Mouse (Mus musculus) intestine, postnatal 0 days (tissue): ENCODE measurements around the gene Hoxa11. TPM values are rescaled to one million over a fixed set of nuclear protein-coding genes. Genes with fewer than 3 reads are reported as not detected.
A peak's percentile ranks its signal among the peaks of the same experiment; 100 is the strongest.

Source experiments
- ATAC-seq: fragments of 200-750 bp; cut with Nextera tagmentation; 2 replicates; pipeline ENCODE4 v1.8.0; 2017; ENCODE audit warnings: mild to moderate bottlenecking, moderate TSS enrichment, moderate library complexity
- H3K27ac ChIP-seq: fragments of 300-500 bp; sonication (generic); 2 replicates; pipeline ENCODE4 v1.5.1; 2014; ENCODE audit warnings: mild to moderate bottlenecking, low read depth, low read length, moderate library complexity
- H3K27me3 ChIP-seq: fragments of 300-500 bp; sonication (generic); replicated peaks from 2 replicates; pipeline ENCODE4 v1.6.1; 2014; ENCODE audit warnings: low read length, mixed read lengths; ENCODE audit not compliant: control insufficient read depth, insufficient read depth
- H3K36me3 ChIP-seq: fragments of 300-500 bp; sonication (generic); 2 replicates; pipeline ENCODE4 v1.6.1; 2014; ENCODE audit warnings: mild to moderate bottlenecking, moderate library complexity; ENCODE audit not compliant: control insufficient read depth, insufficient read depth
- H3K4me1 ChIP-seq: fragments of 300-500 bp; sonication (generic); replicated peaks from 2 replicates; pipeline ENCODE4 v1.6.1; 2014; ENCODE audit warnings: antibody characterized with exemption, low read length, mixed read lengths; ENCODE audit not compliant: control insufficient read depth, insufficient read depth
- H3K4me2 ChIP-seq: fragments of 300-500 bp; sonication (generic); replicated peaks from 2 replicates; pipeline ENCODE4 v1.6.1; 2014; ENCODE audit warnings: low read depth, mild to moderate bottlenecking, moderate library complexity
- H3K4me3 ChIP-seq: fragments of 300-500 bp; sonication (generic); 2 replicates; pipeline ENCODE4 v1.5.1; 2014; ENCODE audit warnings: low read depth, low read length
- H3K9ac ChIP-seq: fragments of 300-500 bp; sonication (generic); 2 replicates; pipeline ENCODE4 v1.6.1; 2014; ENCODE audit warnings: mild to moderate bottlenecking, low read depth, low read length
- H3K9me3 ChIP-seq: fragments of 300-500 bp; sonication (generic); 2 replicates; pipeline ENCODE4 v1.6.1; 2016; ENCODE audit warnings: mixed run types; ENCODE audit not compliant: control insufficient read depth
- CTCF ChIP-seq: sonication (generic); IDR thresholded peaks from 2 replicates; pipeline ENCODE4 v1.5.1; 2016; ENCODE audit warnings: low read depth, mild to moderate bottlenecking, control low read depth, antibody characterized with exemption, moderate library complexity
- WGBS: fragments of 180-500 bp; shearing (Covaris S2); extraction: QIAGEN DNeasy Blood & Tissue Kit; methylation state at CpG from one replicate; pipeline ENCODE4 v1.1.7; 2014; 5-methylcytosine and 5-hydroxymethylcytosine counted together
- polyA plus RNA-seq: library from polyadenylated mRNA; unstranded; fragments of >200 nt; fragmentation: Nextera tagmentation; extraction: Ambion mirVana; gene quantifications from 2 replicates; pipeline ENCODE4 v1.2.1, GENCODE M21; 2015

The Hoxa11 gene
- polyA plus RNA-seq, 1 experiment from 2014 or later, result 1.1 TPM

DNA sequence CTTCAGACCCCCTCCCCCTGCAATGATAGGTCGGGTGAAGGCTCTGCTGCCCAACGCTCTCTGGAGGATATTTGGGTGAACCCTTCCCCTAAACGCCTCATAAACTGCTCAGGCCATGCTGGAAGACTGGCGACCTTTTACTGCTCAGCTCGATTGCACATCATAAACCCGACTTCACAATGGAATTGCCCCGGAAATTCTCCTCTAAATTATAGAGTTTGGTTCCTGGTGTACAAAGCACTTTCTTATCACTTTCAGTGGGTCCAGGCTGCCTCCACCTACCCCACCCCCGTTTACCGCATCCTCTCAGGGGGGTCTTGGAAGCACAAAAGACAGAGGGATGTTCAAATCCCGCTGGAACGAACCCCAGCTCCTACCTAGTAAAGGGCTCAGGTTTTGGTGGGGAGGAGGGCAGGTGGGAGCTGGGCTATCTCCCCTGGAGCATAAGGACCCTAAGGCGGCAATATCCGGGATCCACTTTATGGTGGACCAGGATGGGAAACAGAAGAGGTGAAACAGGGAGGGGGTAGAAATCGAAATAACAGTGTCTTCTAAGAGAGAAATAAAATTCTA is 26.9 kb downstream of the Hoxa11 start:
- no peak overlapping the region for H3K9ac ChIP-seq
- H3K4me2 ChIP-seq, result peak overlapping the region; percentile 4; the same call in 1 of the 2 replicates
- no peak for ATAC-seq
- H3K4me3 ChIP-seq, result 0 out of 2 replicates have a peak overlapping the region, but pooled peaks have one; percentile 38
- H3K9me3 ChIP-seq, result no peaks in the 10 kb centered on the region
- H3K27me3 ChIP-seq, result peaks cover 94% of the 10 kb centered on the region
- WGBS, result 28% methylated on average over 14 of the region's 14 CpGs
- H3K36me3 ChIP-seq, result no peaks in the 10 kb centered on the region
- no peaks in the 10 kb centered on the region; the same call in 1 of the 2 replicates for H3K4me1 ChIP-seq
- TF ChIP-seq CTCF, result no peak
- H3K27ac ChIP-seq, result no peak overlapping the region

DNA sequence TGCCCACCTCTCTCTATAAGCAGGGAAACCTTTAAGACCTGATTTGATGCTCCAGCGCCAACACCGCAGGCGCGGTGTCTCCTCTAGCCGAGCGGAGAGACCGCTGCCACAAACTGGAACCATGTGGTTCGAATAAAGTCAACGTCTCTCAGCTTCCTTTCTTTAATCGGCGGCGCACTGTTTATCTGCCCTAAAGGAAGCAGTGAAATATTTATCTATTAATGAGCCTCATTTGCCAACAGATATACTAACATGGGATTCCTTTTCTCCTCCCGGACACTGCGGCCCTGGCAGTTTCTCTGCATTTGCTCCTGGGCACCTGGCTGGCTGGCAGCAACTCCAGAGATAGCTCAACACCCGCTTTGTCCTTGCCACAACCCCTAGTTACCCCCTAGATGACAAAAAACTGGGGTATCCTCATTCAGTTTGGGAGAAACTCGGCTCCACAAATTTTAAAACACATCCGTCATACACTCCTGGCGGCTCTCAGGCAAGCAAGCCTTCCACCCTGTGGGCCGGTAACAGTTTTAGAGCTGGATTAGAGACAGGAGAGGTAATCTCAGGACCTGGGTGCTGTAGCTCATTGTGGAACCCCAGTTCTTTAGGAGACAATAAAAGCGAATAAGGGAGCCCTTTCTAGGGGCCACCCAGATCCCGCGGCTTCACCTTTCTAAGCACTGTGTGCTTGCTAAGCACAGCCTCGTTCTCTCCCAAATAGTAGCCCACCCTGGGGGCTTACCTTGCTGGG is 27.5 kb downstream of the Hoxa11 start:
- no peaks in the 10 kb centered on the region for H3K36me3 ChIP-seq
- no peaks in the 10 kb centered on the region; the same call in 1 of the 2 replicates for H3K4me1 ChIP-seq
- H3K4me2 ChIP-seq, result peak overlapping the region; percentile 58
- WGBS, result 19% methylated on average over 23 of the region's 23 CpGs
- H3K4me3 ChIP-seq, result peak overlapping the region; percentile 38
- no peak for ATAC-seq
- no peak for TF ChIP-seq CTCF
- peaks cover 95% of the 10 kb centered on the region for H3K27me3 ChIP-seq
- no peak overlapping the region for H3K27ac ChIP-seq
- no peak overlapping the region for H3K9ac ChIP-seq
- no peaks in the 10 kb centered on the region for H3K9me3 ChIP-seq

GRCm38 (mm10) chr6:52217459-52217768 is 28.2 kb downstream of the Hoxa11 start:
- 1% methylated on average over 24 of the region's 25 CpGs for WGBS
- Histone ChIP-seq H3K4me3 (peak overlapping the region; percentile 38), H3K9me3 (no peaks in the 10 kb centered on the region), H3K4me1 (no peaks in the 10 kb centered on the region; the same call in 1 of the 2 replicates), H3K4me2 (peak overlapping the region; percentile 58), H3K36me3 (no peaks in the 10 kb centered on the region), H3K9ac (no peak overlapping the region), H3K27ac (no peak overlapping the region), H3K27me3 (peaks cover 95% of the 10 kb centered on the region)
- ATAC-seq, result 0 out of 2 replicates have a peak, but pooled peaks have one; percentile 10
- TF ChIP-seq CTCF, result no peak

DNA sequence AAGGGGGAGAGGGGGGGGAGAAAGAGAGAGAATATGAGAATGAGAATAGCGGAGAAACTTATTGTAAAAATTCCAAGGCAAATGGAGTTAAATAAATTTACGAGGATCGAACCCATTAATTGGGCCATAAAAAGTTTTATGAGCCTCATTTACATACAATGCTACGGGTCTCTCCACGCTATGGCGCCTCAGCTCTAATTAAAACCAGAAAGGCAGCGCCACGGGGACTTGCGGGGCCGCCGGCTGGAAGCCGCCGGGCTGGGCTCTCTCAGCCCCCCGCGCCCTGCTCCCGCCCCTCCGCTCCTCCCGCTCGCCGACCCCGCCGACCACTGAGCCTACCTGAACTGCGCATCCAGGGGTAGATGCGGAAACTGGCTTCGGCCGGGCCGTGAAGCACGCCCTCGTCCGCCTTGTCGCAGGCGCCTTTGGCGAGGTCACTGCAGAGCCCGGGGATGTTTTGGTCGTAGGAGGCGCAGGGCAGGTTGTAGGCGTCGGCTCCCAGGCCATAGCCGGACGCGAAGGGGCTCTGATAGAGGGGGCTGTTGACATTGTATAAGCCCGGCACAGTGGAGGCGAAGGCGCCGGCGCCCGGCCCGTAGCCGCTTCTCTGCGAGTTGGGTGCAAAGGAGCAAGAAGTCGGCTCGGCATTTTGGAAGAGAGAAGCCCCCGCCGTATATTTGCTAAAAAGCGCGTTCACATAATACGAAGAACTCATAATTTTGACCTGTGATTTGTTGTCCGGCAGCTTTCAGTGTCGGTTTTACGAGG is 28.7 kb downstream of the Hoxa11 start:
- H3K4me1 ChIP-seq, result no peaks in the 10 kb centered on the region
- 1% methylated on average over 59 of the region's 60 CpGs for WGBS
- H3K36me3 ChIP-seq, result no peaks in the 10 kb centered on the region
- peaks cover 94% of the 10 kb centered on the region for H3K27me3 ChIP-seq
- H3K4me2 ChIP-seq, result peak overlapping the region; percentile 58
- H3K27ac ChIP-seq, result peak overlapping the region; percentile 23; the same call in 1 of the 2 replicates
- no peak for ATAC-seq
- H3K9ac ChIP-seq, result 0 out of 2 replicates have a peak overlapping the region, but pooled peaks have one; percentile 22
- H3K9me3 ChIP-seq, result no peaks in the 10 kb centered on the region
- TF ChIP-seq CTCF, result no peak
- H3K4me3 ChIP-seq, result peak overlapping the region; percentile 38

DNA sequence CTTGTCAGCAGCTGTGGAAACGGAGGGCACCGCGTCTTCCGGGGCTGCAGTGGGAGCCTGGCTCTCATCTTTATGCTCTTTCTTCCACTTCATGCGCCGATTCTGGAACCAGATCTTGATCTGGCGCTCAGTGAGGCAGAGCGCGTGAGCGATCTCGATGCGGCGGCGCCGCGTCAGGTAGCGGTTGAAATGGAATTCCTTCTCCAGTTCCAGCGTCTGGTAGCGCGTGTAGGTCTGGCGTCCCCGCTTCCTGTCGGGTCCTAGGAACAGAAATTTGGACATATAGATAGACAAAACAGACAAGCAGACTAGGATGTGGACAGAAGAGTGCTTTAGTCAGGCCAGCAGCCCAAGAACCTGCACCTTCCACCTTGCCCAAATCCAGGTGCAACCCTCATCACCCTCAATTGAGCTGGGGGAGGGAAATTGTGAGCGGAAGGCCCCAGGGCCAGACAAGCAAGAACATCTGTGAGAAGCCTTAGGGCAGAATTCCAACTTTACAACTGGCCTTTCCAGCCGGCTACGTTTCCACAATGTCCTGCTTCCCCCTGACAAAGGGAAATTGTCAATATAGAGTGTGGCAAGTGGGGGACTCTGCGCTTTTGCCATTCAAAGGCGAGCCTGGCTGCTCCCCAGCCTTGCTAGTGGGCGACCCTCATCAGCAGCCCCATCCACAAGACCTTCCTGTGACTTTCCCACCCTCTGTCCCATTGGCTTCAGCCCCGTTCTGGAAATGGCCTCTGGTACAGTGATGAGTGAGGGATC is 29.7 kb downstream of the Hoxa11 start:
- H3K9ac ChIP-seq, result no peak overlapping the region
- peak overlapping the region; percentile 58 for H3K4me2 ChIP-seq
- H3K9me3 ChIP-seq, result no peaks in the 10 kb centered on the region
- no peak for ATAC-seq
- no peak for TF ChIP-seq CTCF
- peak overlapping the region; percentile 38 for H3K4me3 ChIP-seq
- H3K4me1 ChIP-seq, result no peaks in the 10 kb centered on the region
- H3K36me3 ChIP-seq, result no peaks in the 10 kb centered on the region
- peaks cover 95% of the 10 kb centered on the region for H3K27me3 ChIP-seq
- no peak overlapping the region for H3K27ac ChIP-seq
- WGBS, result 9% methylated on average over 30 of the region's 30 CpGs

DNA sequence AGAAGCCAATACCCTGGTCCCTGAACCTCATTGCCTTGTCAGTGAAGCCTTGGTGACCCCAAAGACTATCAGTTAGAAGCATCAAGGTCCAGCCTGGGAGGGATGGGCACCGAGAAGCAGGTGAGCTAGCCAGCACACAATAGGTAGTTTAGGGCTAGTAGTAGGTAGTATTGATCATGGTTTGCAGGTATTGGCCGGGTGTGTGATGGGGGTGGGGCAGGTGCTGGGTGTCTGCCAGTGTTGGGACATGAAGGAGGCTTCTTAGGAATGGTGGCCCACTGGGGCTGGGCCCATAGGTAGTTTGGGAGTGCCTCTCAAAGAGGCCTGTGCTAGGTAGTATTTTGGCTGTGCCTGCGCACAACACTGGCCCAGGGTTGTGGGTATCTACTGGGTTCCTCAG is 30.5 kb downstream of the Hoxa11 start:
- H3K27ac ChIP-seq, result no peak overlapping the region
- 46% methylated on average over 3 of the region's 3 CpGs for WGBS
- no peak for TF ChIP-seq CTCF
- no peak overlapping the region for H3K4me3 ChIP-seq
- H3K36me3 ChIP-seq, result no peaks in the 10 kb centered on the region
- no peaks in the 10 kb centered on the region for H3K4me1 ChIP-seq
- H3K4me2 ChIP-seq, result no peak overlapping the region
- peaks cover 93% of the 10 kb centered on the region for H3K27me3 ChIP-seq
- H3K9me3 ChIP-seq, result no peaks in the 10 kb centered on the region
- ATAC-seq, result no peak
- H3K9ac ChIP-seq, result no peak overlapping the region
